Mouse (Mus musculus): ENCODE measurements around the gene Plb1. TPM values are rescaled to one million over a fixed set of nuclear protein-coding genes. Genes with fewer than 3 reads are reported as not detected.

The Plb1 gene
- polyA plus RNA-seq, 1 experiment, result not detected

DNA sequence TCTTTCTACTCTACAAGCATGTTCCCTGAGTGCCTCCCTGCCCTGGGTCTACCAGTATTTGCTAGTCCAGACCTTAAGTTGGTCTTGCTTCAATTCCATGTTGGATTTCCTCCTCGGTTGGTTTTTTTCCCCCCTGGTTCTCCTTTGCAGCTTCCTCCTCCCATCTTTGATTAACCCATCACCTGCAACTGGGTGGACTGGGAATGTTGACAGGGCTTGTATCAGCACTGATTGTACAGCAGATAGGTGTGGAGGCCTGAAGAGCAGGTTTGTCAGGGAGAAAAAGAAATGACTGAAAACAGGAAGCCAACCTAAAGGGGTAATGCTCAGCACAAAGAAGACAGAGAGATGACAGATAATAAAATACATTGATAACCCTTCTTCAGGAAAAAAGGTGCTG, 104.8 kb downstream of the Plb1 start:
- Histone ChIP-seq H3K36me3 (ENCODE audit: control insufficient read depth, insufficient read depth) (no peaks in the 10 kb centered on the region), H3K79me3 (ENCODE audit: low read depth) (no peaks in the 10 kb centered on the region), H3K79me2 (ENCODE audit: control insufficient read depth, insufficient read depth) (no peaks in the 10 kb centered on the region), H3K4me3 (ENCODE audit: insufficient read depth, poor library complexity, severe bottlenecking) (no peak overlapping the region), H3ac (ENCODE audit: control insufficient read depth, insufficient read length, low read depth) (no peak overlapping the region), H3K27me3 (ENCODE audit: control insufficient read depth, insufficient read depth, insufficient read length) (no peaks in the 10 kb centered on the region)
- TF ChIP-seq MYOG (IDR thresholded peaks at IDR 0.05; ENCODE audit: control insufficient read depth, extremely low read depth, insufficient read length), result no peak
- no peak for TF ChIP-seq MAX (IDR thresholded peaks at IDR 0.05)
- no peak for TF ChIP-seq USF1 (IDR thresholded peaks at IDR 0.05; ENCODE audit: low read depth)
- TF ChIP-seq CTCF (IDR thresholded peaks at IDR 0.05; ENCODE audit: control insufficient read depth, insufficient read depth, insufficient read length), result no peak
- no peak for TF ChIP-seq MYOD1 (IDR thresholded peaks at IDR 0.05; ENCODE audit: control insufficient read depth, insufficient read length, low read depth)
- no peak for TF ChIP-seq CEBPB (IDR thresholded peaks at IDR 0.05; ENCODE audit: low read depth)
- TF ChIP-seq FOSL1 (IDR thresholded peaks at IDR 0.05; ENCODE audit: insufficient read depth, low read length, poor library complexity, severe bottlenecking), result no peak

- Histone ChIP-seq H3K36me3 (ENCODE audit: control insufficient read depth, insufficient read depth) (no peaks in the 10 kb centered on the region), H3ac (ENCODE audit: control insufficient read depth, insufficient read length, low read depth) (no peak overlapping the region), H3K79me3 (ENCODE audit: low read depth) (no peaks in the 10 kb centered on the region), H3K79me2 (ENCODE audit: control insufficient read depth, insufficient read depth) (no peaks in the 10 kb centered on the region), H3K4me3 (ENCODE audit: insufficient read depth, poor library complexity, severe bottlenecking) (no peak overlapping the region), H3K27me3 (ENCODE audit: control insufficient read depth, insufficient read depth, insufficient read length) (no peaks in the 10 kb centered on the region)
- no peak for TF ChIP-seq MYOG (IDR thresholded peaks at IDR 0.05; ENCODE audit: control insufficient read depth, extremely low read depth, insufficient read length)
- no peak for TF ChIP-seq USF1 (IDR thresholded peaks at IDR 0.05; ENCODE audit: low read depth)
- TF ChIP-seq MYOD1 (IDR thresholded peaks at IDR 0.05; ENCODE audit: control insufficient read depth, insufficient read length, low read depth), result no peak
- TF ChIP-seq CEBPB (IDR thresholded peaks at IDR 0.05; ENCODE audit: low read depth), result no peak
- no peak for TF ChIP-seq FOSL1 (IDR thresholded peaks at IDR 0.05; ENCODE audit: insufficient read depth, low read length, poor library complexity, severe bottlenecking)
- TF ChIP-seq MAX (IDR thresholded peaks at IDR 0.05), result no peak
- no peak for TF ChIP-seq CTCF (IDR thresholded peaks at IDR 0.05; ENCODE audit: control insufficient read depth, insufficient read depth, insufficient read length)
Measured at GRCm38 (mm10) chr5:32338339-32338738, 105.8 kb downstream of the Plb1 start.

DNA sequence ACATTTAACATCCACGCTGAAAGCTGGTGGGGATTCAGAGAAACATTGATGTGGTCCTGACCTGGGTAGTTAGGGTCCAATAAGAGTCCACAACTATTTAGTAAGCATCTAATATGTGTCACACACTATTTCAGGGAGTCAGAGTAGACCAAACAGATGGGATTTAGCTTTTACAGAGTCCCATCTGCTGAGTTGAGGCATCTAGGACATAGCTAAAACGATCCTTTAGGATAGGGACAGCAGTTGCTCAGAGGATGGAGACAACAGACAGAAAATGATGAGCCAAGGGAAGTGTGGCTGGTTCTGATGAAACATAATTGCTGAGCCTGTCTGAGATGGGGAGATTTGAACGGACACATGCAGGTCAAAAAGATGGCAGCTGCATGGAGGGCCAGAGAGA, 106.3 kb downstream of the Plb1 start:
- no peak overlapping the region for H3ac ChIP-seq (ENCODE audit: control insufficient read depth, insufficient read length, low read depth)
- no peaks in the 10 kb centered on the region for H3K36me3 ChIP-seq (ENCODE audit: control insufficient read depth, insufficient read depth)
- TF ChIP-seq FOSL1 (IDR thresholded peaks at IDR 0.05; ENCODE audit: insufficient read depth, low read length, poor library complexity, severe bottlenecking) (no peak), MYOG (IDR thresholded peaks at IDR 0.05; ENCODE audit: control insufficient read depth, extremely low read depth, insufficient read length) (no peak), MAX (IDR thresholded peaks at IDR 0.05) (no peak), MYOD1 (IDR thresholded peaks at IDR 0.05; ENCODE audit: control insufficient read depth, insufficient read length, low read depth) (no peak), USF1 (IDR thresholded peaks at IDR 0.05; ENCODE audit: low read depth) (no peak), CTCF (IDR thresholded peaks at IDR 0.05; ENCODE audit: control insufficient read depth, insufficient read depth, insufficient read length) (no peak), CEBPB (IDR thresholded peaks at IDR 0.05; ENCODE audit: low read depth) (no peak)
- H3K4me3 ChIP-seq (ENCODE audit: insufficient read depth, poor library complexity, severe bottlenecking), result no peak overlapping the region
- H3K27me3 ChIP-seq (ENCODE audit: control insufficient read depth, insufficient read depth, insufficient read length), result no peaks in the 10 kb centered on the region
- H3K79me3 ChIP-seq (ENCODE audit: low read depth), result no peaks in the 10 kb centered on the region
- no peaks in the 10 kb centered on the region for H3K79me2 ChIP-seq (ENCODE audit: control insufficient read depth, insufficient read depth)

GRCm38 (mm10) chr5:32340246-32340645, 107.7 kb downstream of the Plb1 start:
- Histone ChIP-seq H3K27me3 (ENCODE audit: control insufficient read depth, insufficient read depth, insufficient read length) (no peaks in the 10 kb centered on the region), H3K36me3 (ENCODE audit: control insufficient read depth, insufficient read depth) (no peaks in the 10 kb centered on the region), H3K79me2 (ENCODE audit: control insufficient read depth, insufficient read depth) (no peaks in the 10 kb centered on the region), H3K79me3 (ENCODE audit: low read depth) (no peaks in the 10 kb centered on the region), H3ac (ENCODE audit: control insufficient read depth, insufficient read length, low read depth) (no peak overlapping the region), H3K4me3 (ENCODE audit: insufficient read depth, poor library complexity, severe bottlenecking) (no peak overlapping the region)
- TF ChIP-seq USF1 (IDR thresholded peaks at IDR 0.05; ENCODE audit: low read depth) (no peak), CTCF (IDR thresholded peaks at IDR 0.05; ENCODE audit: control insufficient read depth, insufficient read depth, insufficient read length) (no peak), MYOG (IDR thresholded peaks at IDR 0.05; ENCODE audit: control insufficient read depth, extremely low read depth, insufficient read length) (no peak), CEBPB (IDR thresholded peaks at IDR 0.05; ENCODE audit: low read depth) (no peak), MYOD1 (IDR thresholded peaks at IDR 0.05; ENCODE audit: control insufficient read depth, insufficient read length, low read depth) (no peak), FOSL1 (IDR thresholded peaks at IDR 0.05; ENCODE audit: insufficient read depth, low read length, poor library complexity, severe bottlenecking) (no peak), MAX (IDR thresholded peaks at IDR 0.05) (no peak)

DNA sequence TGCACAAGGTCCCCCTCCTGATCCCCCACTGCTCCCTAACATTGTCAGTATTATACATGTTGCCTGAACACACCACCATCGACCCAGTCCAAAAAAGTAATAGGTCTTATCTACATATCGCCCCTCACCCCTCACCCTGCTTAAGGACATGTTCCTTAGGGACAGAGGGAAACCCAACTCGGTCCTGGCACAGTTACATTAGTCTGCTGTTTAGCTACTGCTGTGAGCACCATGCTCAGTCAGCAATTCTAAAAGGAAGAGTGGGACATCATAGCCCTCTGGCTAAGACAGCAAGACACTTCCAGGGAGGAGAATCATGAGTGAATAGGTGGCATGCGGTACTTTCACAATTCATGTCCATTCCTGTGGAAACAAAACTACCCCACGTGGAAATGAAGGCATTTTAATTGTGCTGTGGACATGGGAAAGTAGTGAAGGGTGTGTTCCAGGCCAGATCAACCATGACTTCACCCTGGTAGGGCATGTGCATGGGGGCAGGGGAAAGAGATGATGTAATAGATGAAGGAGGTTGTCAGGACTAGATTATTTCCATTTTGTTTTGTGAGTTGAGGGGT, 110.3 kb downstream of the Plb1 start:
- Histone ChIP-seq H3K79me2 (ENCODE audit: control insufficient read depth, insufficient read depth) (no peaks in the 10 kb centered on the region), H3K4me3 (ENCODE audit: insufficient read depth, poor library complexity, severe bottlenecking) (no peak overlapping the region), H3K27me3 (ENCODE audit: control insufficient read depth, insufficient read depth, insufficient read length) (no peaks in the 10 kb centered on the region), H3ac (ENCODE audit: control insufficient read depth, insufficient read length, low read depth) (no peak overlapping the region), H3K36me3 (ENCODE audit: control insufficient read depth, insufficient read depth) (no peaks in the 10 kb centered on the region), H3K79me3 (ENCODE audit: low read depth) (no peaks in the 10 kb centered on the region)
- TF ChIP-seq FOSL1 (IDR thresholded peaks at IDR 0.05; ENCODE audit: insufficient read depth, low read length, poor library complexity, severe bottlenecking), result no peak
- no peak for TF ChIP-seq MYOG (IDR thresholded peaks at IDR 0.05; ENCODE audit: control insufficient read depth, extremely low read depth, insufficient read length)
- TF ChIP-seq MYOD1 (IDR thresholded peaks at IDR 0.05; ENCODE audit: control insufficient read depth, insufficient read length, low read depth), result no peak
- TF ChIP-seq CEBPB (IDR thresholded peaks at IDR 0.05; ENCODE audit: low read depth), result no peak

Measured in C2C12 (cell line).